Comparison of ENCODE assay signal across 10 mouse cellular contexts in genomic region chr1:182237386-182237785, GRCm38 (mm10). TPM values are rescaled to one million over a fixed set of nuclear protein-coding genes. Genes with fewer than 3 reads are reported as not detected.
DNase-seq lines count a peak whose midpoint lies in the region; ATAC-seq and TF ChIP-seq lines count a peak whose summit lies in the region.
"Had no signal": no experiment of that assay in that cellular context is flagged by ENCODE, and none has a peak within 500 bp of the region (broad histone marks: within the 10 kb centered on the region; RNA-seq: fewer than 3 reads in every experiment).

No protein-coding gene starts in this region.

- no peaks in the 10 kb centered on the region for H3K27me3 ChIP-seq in hindbrain, postnatal 0 days (ENCODE audit: insufficient read depth, low read length)
- no peaks in the 10 kb centered on the region for H3K27me3 ChIP-seq in hindbrain, embryonic 16.5 days (replicated peaks; ENCODE audit: control insufficient read depth, insufficient read depth, low read length)
- H3K27me3 ChIP-seq: liver, embryonic 15.5 days had no signal

- no peak overlapping the region for H3K4me2 ChIP-seq in hindbrain, postnatal 0 days (ENCODE audit: low read depth, low read length)
- no peak overlapping the region for H3K4me2 ChIP-seq in hindbrain, embryonic 16.5 days (ENCODE audit: low read length)
- H3K4me2 ChIP-seq: liver, embryonic 15.5 days had no signal

- TF ChIP-seq CTCF in hindbrain, postnatal 0 days (IDR thresholded peaks at IDR 0.05; ENCODE audit: low read depth): no peak

- H3K36me3 ChIP-seq in hindbrain, postnatal 0 days (ENCODE audit: insufficient read depth, low read length): no peaks in the 10 kb centered on the region
- no peaks in the 10 kb centered on the region for H3K36me3 ChIP-seq in hindbrain, embryonic 16.5 days (ENCODE audit: control insufficient read depth, insufficient read depth, low read length)
- H3K36me3 ChIP-seq: G1E; liver, embryonic 15.5 days had no signal

- no peak overlapping the region for H3K4me3 ChIP-seq in hindbrain, postnatal 0 days (ENCODE audit: low read length)
- H3K4me3 ChIP-seq in hindbrain, embryonic 16.5 days (ENCODE audit: low read length): no peak overlapping the region
- H3K4me3 ChIP-seq: liver, embryonic 15.5 days had no signal

- no peak overlapping the region for H3K27ac ChIP-seq in hindbrain, postnatal 0 days
- H3K27ac ChIP-seq in hindbrain, embryonic 16.5 days (ENCODE audit: low read depth, low read length): no peak overlapping the region
- H3K27ac ChIP-seq: liver, embryonic 15.5 days had no signal

- H3K9me3 ChIP-seq in hindbrain, postnatal 0 days (ENCODE audit: low read length): no peaks in the 10 kb centered on the region
- H3K9me3 ChIP-seq in hindbrain, embryonic 16.5 days (ENCODE audit: control insufficient read depth, low read length): no peaks in the 10 kb centered on the region
- H3K9me3 ChIP-seq: liver, embryonic 15.5 days had no signal

- peak; percentile 49 for DNase-seq in hindbrain, postnatal 0 days (ENCODE audit: low spot score)
- peak; percentile 90 for DNase-seq in 3T3-L1 (ENCODE audit: low read depth, low spot score)
- DNase-seq in NIH3T3 (ENCODE audit: low read depth): peak; percentile 94
- peak; percentile 36 to 59 for DNase-seq in layer of hippocampus, postnatal 14 days (ENCODE audit: low spot score in 2 of 2)
- DNase-seq in thymus, adult 18-20 months: no peak
- no peak for DNase-seq in kidney, adult 18-20 months

- no peak overlapping the region for H3K9ac ChIP-seq in hindbrain, postnatal 0 days (replicated peaks; ENCODE audit: low read length)
- H3K9ac ChIP-seq in hindbrain, embryonic 16.5 days (ENCODE audit: low read depth, low read length): no peak overlapping the region
- H3K9ac ChIP-seq: liver, embryonic 15.5 days had no signal

- ATAC-seq in hindbrain, postnatal 0 days: no peak
- ATAC-seq in hindbrain, embryonic 16.5 days: no peak
- no peak for ATAC-seq in megakaryocyte-erythroid progenitor cell, adult 5-6 weeks (replicated peaks; ENCODE audit: low FRiP score, low TSS enrichment, poor library complexity, severe bottlenecking)

- WGBS in hindbrain, postnatal 0 days: 71% methylated on average over 1 of the region's 1 CpGs
- WGBS in hindbrain, embryonic 16.5 days: 36% methylated on average over 1 of the region's 1 CpGs

- H3K4me1 ChIP-seq in hindbrain, postnatal 0 days (ENCODE audit: insufficient read depth, low read length): no peaks in the 10 kb centered on the region
- H3K4me1 ChIP-seq in hindbrain, embryonic 16.5 days (ENCODE audit: control insufficient read depth, insufficient read depth, low read depth, low read length): no peaks in the 10 kb centered on the region
- H3K4me1 ChIP-seq: liver, embryonic 15.5 days had no signal

RNA-seq across cellular contexts. Expression of gene Degs1, which starts 45.2 kb away (rescaled TPM):
- total RNA-seq in hindbrain, postnatal 0 days (2014; rRNA removed): 101 and 107 TPM in 2 replicates
- 134 and 135 TPM in 2 replicates for polyA plus RNA-seq in hindbrain, postnatal 0 days (2015; fragmentation: Nextera tagmentation; extraction: Ambion mirVana)
- polyA plus RNA-seq in hindbrain, embryonic 16.5 days (2015; fragmentation: Nextera tagmentation; extraction: Ambion mirVana): 102 and 116 TPM in 2 replicates
- 10 to 100 TPM; 80.8 to 93.6 TPM for total RNA-seq in layer of hippocampus, postnatal 14 days (2021)
- total RNA-seq in megakaryocyte-erythroid progenitor cell, adult 5-6 weeks (2014; fragmentation: Nextera tagmentation): 37.5 and 39.8 TPM in 2 replicates
- total RNA-seq in megakaryocyte-erythroid progenitor cell, adult 5-6 weeks (2017): 35.8 and 36.9 TPM in 2 replicates

Comparison
In these comparisons a context has a peak if more than half of its experiments do, and no peak if none do; other contexts are left out.
1. DNase-seq: peak in hindbrain, postnatal 0 days (single experiment), 3T3-L1 (single experiment), NIH3T3 (single experiment) and layer of hippocampus, postnatal 14 days (2 of 2); none in thymus, adult 18-20 months (0 of 2) and kidney, adult 18-20 months (single experiment).